Mouse (Mus musculus): ENCODE results near the gene Efna5.

DNA sequence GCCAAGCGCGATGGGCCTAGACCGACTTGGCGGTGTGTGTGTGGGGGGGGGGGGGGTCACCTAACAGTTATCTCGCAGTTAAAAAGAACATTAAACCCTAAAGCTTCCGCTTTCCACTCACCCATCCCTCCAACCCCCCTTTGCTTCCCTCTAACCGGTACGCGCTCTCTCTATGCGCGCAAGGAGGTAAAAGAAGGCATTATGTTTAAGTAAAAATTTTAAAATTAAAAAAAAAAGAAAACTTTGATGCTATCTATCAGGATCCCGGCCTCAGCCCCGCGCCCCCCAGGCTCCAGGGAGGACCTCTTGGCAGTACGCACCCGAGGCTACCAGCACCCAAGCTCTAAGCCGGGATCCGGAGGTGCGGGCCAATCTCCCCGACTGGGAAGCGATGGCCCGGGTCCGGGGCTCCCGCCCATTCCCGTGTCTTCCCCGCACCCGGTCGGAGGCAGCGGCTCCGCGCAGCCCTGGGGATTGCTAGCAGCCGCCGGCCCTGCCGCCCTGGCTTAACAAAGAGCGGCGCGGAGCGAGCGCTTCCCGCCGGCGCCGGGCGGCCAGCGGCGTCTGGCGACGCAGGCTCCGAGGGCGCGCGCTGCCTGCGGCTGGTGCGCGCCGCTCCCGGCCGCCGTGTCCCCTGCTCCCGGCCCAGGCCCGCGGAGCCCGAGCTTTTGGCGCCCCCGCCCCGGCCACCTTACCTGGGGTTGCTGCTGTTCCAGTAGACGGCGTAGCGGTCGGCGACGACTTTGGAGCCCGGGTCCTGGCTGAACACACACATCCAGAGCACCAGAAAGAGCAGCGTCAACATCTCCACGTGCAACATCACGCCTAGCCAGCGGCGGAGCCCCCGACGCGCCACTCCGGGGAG is 574 bp downstream of the Efna5 start:
- TF ChIP-seq POLR2A (IDR thresholded peaks at IDR 0.05; ENCODE audit: low read depth, low read length) = no peak
- TF ChIP-seq CTCF (IDR thresholded peaks at IDR 0.05; ENCODE audit: borderline replicate concordance, insufficient read depth, low read length) = no peak
